Mouse (Mus musculus) gonadal fat pad, adult 2 months (tissue): ENCODE results near the gene AW011738. TPM values are rescaled to one million over a fixed set of nuclear protein-coding genes. Genes with fewer than 3 reads are reported as not detected.

Source experiments
- DNase-seq: peaks from one replicate; pipeline ENCODE4 v3.0.0-alpha.2; 2012; ENCODE audit warnings: low read depth
- polyA plus RNA-seq: library from polyadenylated mRNA; depleted of rRNA; stranded (reverse); fragments of >200 nt; gene quantifications from 2 replicates; pipeline ENCODE4 v1.2.3, GENCODE M21; 2012

Gene AW011738
- polyA plus RNA-seq, 1 experiment, result 3.5 TPM

- DNase-seq, result no peak
Measured at GRCm38 (mm10) chr4:156200623-156201475, 2.3 kb upstream of the AW011738 start, which contains the start of gene Isg15. TSS of gene Isg15 (minus strand) at chr4:156200818.

GRCm38 (mm10) chr4:156202462-156202893 is 626 bp upstream of the AW011738 start:
- no peak for DNase-seq

GRCm38 (mm10) chr4:156203413-156204131 is 468 bp downstream of the AW011738 start:
- no peak for DNase-seq

- DNase-seq, result no peak
Measured at GRCm38 (mm10) chr4:156208872-156209271, 5.8 kb downstream of the AW011738 start.

- no peak for DNase-seq
Measured at GRCm38 (mm10) chr4:156209963-156210635, 7.0 kb downstream of the AW011738 start.

GRCm38 (mm10) chr4:156213134-156213533 is 10.0 kb downstream of the AW011738 start:
- no peak for DNase-seq

GRCm38 (mm10) chr4:156215649-156216048 is 12.5 kb downstream of the AW011738 start, which contains the start of gene Perm1:
TSS of gene Perm1 (plus strand) at chr4:156215868.
- no peak for DNase-seq

- DNase-seq, result no peak
Measured at GRCm38 (mm10) chr4:156216196-156216595, 13.1 kb downstream of the AW011738 start.

GRCm38 (mm10) chr4:156217022-156217669 is 14.0 kb downstream of the AW011738 start:
- DNase-seq, result no peak

- no peak for DNase-seq
Measured at GRCm38 (mm10) chr4:156217838-156218237, 14.7 kb downstream of the AW011738 start.

GRCm38 (mm10) chr4:156219936-156220335 is 16.8 kb downstream of the AW011738 start:
- DNase-seq, result no peak

GRCm38 (mm10) chr4:156224276-156224675 is 21.2 kb downstream of the AW011738 start:
- DNase-seq, result no peak

- DNase-seq, result no peak
Measured at GRCm38 (mm10) chr4:156227752-156228392, 24.8 kb downstream of the AW011738 start.

- no peak for DNase-seq
Measured at GRCm38 (mm10) chr4:156228393-156229024, 25.4 kb downstream of the AW011738 start.

- no peak for DNase-seq
Measured at GRCm38 (mm10) chr4:156234021-156234501, 31.0 kb downstream of the AW011738 start.

GRCm38 (mm10) chr4:156234701-156235213 is 31.7 kb downstream of the AW011738 start, which contains the start of gene Plekhn1:
TSS of gene Plekhn1 (minus strand) at chr4:156234857.
- no peak for DNase-seq

- DNase-seq, result no peak
Measured at GRCm38 (mm10) chr4:156235360-156235770, 32.3 kb downstream of the AW011738 start.

GRCm38 (mm10) chr4:156235808-156236533 is 32.9 kb downstream of the AW011738 start, which contains the start of gene Noc2l:
TSS of gene Noc2l (plus strand) at chr4:156236010.
- no peak for DNase-seq
